In genomic region chr8:120294982-120295870, GRCm38 (mm10) we compare ENCODE assay signal across 8 mouse cellular contexts.
A peak's percentile ranks its signal among the peaks of the same experiment; 100 is the strongest.
DNase-seq lines count a peak whose midpoint lies in the region; ATAC-seq lines count a peak whose summit lies in the region.

No protein-coding gene starts in this region.

- peak overlapping the region; percentile 30; the same call in 1 of the 2 replicates for H3K27ac ChIP-seq in limb, embryonic 11.5 days (replicated peaks; ENCODE audit: low read depth, low read length)
- H3K27ac ChIP-seq in neural tube, embryonic 15.5 days (replicated peaks) = 0 out of 2 replicates have a peak overlapping the region, but pooled peaks have one; percentile 37

- H3K9me3 ChIP-seq in erythroblast, embryonic 14.5 days (ENCODE audit: control insufficient read depth, low read length) = no peaks in the 10 kb centered on the region
- H3K9me3 ChIP-seq in limb, embryonic 11.5 days (ENCODE audit: control insufficient read depth, low read length) = no peaks in the 10 kb centered on the region
- no peaks in the 10 kb centered on the region for H3K9me3 ChIP-seq in neural tube, embryonic 15.5 days (replicated peaks)

- ATAC-seq in limb, embryonic 11.5 days (ENCODE audit: insufficient number of reproducible peaks, low FRiP score, low TSS enrichment, low read depth) = no peak
- no peak for ATAC-seq in neural tube, embryonic 15.5 days (ENCODE audit: low FRiP score)

- peak; percentile 65 for DNase-seq in left cerebral cortex, postnatal 4 days
- no peak for DNase-seq in left cerebral cortex, postnatal 14 days (ENCODE audit: low spot score in 2 of 2)
- no peak for DNase-seq in limb, embryonic 11.5 days (ENCODE audit: low spot score)
- no peak for DNase-seq in cerebellum, adult 8-10 months
- no peak for DNase-seq in gastrocnemius, adult 18-20 months (ENCODE audit: low spot score)
- DNase-seq in frontal cortex, postnatal 10 days (ENCODE audit: low spot score in 2 of 2) = no peak

- peak overlapping the region; percentile 43 for H3K9ac ChIP-seq in limb, embryonic 11.5 days (ENCODE audit: low read length)
- H3K9ac ChIP-seq in neural tube, embryonic 15.5 days (replicated peaks) = no peak overlapping the region

- H3K4me1 ChIP-seq in erythroblast, embryonic 14.5 days (ENCODE audit: control insufficient read depth) = peaks cover 90% of the 10 kb centered on the region
- H3K4me1 ChIP-seq in limb, embryonic 11.5 days (ENCODE audit: control insufficient read depth, insufficient read depth, low read length) = peaks cover 89% of the 10 kb centered on the region
- peaks cover 84% of the 10 kb centered on the region for H3K4me1 ChIP-seq in neural tube, embryonic 15.5 days

- H3K4me2 ChIP-seq in limb, embryonic 11.5 days (ENCODE audit: low read depth, severe bottlenecking) = peak overlapping the region; percentile 24; the same call in 1 of the 2 replicates
- no peak overlapping the region for H3K4me2 ChIP-seq in neural tube, embryonic 15.5 days

- intact Hi-C loops in left cerebral cortex, postnatal 4 days (cut with DNase I) = no loop called here
- intact Hi-C loops in left cerebral cortex, postnatal 14 days (cut with DNase I) = loop anchor here (5.0 kb wide), 1 partner anchor 192 kb away; no protein-coding TSS in a partner anchor

- no peaks in the 10 kb centered on the region for H3K27me3 ChIP-seq in erythroblast, embryonic 14.5 days (ENCODE audit: control insufficient read depth)
- no peaks in the 10 kb centered on the region for H3K27me3 ChIP-seq in limb, embryonic 11.5 days (ENCODE audit: control insufficient read depth, insufficient read depth, low read length)
- H3K27me3 ChIP-seq in neural tube, embryonic 15.5 days (replicated peaks) = no peaks in the 10 kb centered on the region

- peaks cover 37% of the 10 kb centered on the region for H3K36me3 ChIP-seq in erythroblast, embryonic 14.5 days (ENCODE audit: control insufficient read depth)
- H3K36me3 ChIP-seq in limb, embryonic 11.5 days (ENCODE audit: control insufficient read depth, insufficient read depth, low read length) = no peaks in the 10 kb centered on the region; the same call in 1 of the 2 replicates
- no peaks in the 10 kb centered on the region for H3K36me3 ChIP-seq in neural tube, embryonic 15.5 days

- H3K4me3 ChIP-seq in erythroblast, embryonic 14.5 days (replicated peaks) = peak overlapping the region; percentile 72
- no peak overlapping the region for H3K4me3 ChIP-seq in limb, embryonic 11.5 days (ENCODE audit: low read depth, low read length)
- H3K4me3 ChIP-seq in neural tube, embryonic 15.5 days (replicated peaks) = no peak overlapping the region

- WGBS in limb, embryonic 11.5 days = 18% methylated on average over 17 of the region's 17 CpGs
- 31% methylated on average over 16 of the region's 17 CpGs for WGBS in neural tube, embryonic 15.5 days
